Mouse (Mus musculus) embryo, embryonic 9.5 days (tissue): ENCODE data around the gene Rab11fip4.

Experiments used
- DNase-seq: peaks from one replicate; pipeline ENCODE4 v3.0.0-alpha.2; 2017; ENCODE audit errors: extremely low spot score

Rab11fip4 gene

DNA sequence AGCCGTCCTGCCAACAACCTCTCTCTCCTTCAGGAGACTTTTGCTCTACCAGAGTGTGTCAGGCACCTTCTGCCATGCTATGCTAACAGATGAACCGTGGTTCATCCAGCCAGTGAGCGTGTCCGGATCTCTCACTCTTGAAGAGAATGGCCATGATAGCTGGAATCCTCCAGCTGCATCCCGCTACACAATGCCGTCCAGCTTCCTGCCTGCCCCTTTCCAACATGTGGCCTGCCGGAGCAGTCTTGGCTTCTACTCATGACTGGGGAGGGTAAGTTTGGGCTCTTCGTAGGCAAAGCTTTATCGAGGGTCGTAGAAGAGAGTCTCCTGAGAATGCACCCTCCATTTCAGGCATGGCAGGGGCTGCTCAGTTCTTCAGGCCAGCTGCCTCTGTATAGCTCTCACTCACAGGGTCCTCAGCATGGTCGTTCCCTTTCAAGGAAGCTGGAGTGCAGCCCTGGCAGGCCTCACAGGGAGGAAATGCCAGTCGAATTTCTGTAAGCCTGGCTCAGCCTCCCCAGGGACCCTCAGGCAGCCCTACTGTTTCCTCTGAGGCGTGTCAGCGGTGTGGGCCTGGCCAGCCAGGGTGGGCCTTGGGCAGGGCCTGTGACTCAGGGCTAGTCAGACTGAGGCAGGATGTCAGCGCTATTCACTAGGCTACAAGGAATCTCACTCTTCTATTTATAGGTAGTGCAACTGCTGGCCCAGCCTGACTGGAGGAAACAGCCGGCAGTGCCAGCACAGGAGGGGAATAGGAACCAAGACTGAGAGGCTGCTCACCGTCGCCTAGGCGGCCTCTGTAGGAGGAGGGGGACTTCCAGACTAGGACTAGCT lies 147.9 kb downstream of the Rab11fip4 start:
- peak; percentile 28 for DNase-seq

DNA sequence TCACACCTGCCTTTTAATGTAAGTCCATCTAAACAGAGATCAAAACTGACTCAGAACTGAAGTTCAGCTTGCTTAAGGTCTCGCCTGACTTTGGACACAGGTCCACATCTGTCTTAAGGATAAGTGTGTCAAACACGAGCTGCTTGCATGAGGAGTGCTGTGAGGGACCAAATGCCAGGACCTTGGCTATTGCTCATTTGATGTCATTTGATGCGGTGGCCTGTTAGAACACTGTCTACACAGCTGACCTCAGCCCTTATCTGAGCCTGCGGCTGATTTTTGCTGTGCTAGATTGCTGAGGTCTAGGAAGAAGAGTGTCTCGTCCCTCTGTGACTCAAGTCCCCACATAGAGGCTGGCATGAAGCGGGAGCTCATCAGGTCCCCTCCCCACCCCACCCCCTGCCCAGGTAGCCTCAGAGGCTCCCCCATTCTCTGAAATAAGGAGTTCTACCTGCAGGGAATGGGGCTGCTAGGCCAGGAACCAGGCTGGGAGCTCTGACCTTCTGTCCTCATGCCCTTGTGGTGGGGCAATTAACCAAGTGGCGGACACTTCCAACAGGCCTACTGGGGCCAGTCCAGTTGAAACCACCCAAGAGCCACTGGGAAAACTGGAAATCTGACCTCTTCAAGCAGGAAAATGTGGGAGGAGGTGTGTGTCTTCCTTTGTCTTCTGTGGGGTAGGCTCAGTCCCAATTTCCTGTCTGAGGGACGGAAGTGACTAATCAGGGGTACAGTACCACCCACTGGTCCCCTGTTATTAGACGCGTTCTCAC lies 149.9 kb downstream of the Rab11fip4 start:
- DNase-seq: no peak

DNA sequence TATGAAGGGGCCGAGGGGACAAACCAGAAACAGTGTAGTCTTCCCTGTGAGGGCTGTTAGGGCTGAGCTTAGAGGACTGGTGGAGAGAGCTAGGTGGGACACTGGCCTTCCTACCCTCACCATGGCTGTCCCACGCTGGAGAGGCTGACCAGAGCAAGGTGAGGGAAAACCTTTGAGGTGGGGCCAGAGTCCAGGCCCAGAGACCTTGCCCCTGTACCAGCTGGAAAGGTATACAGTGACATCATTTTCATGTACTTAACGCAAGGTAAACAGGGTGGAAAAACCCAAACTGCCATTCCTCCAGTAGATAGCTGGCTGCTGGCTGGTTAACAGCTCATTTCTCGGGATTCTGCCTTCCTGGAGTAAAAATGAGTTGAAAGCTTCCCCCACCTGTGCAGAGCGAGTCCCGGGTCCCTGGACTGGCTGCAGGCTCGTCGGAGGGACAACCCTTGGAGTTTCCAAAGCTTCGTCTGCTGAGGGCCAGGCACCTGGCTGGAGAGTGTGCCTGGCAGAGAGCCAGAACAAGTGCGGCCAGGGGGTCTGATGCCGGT lies 155.6 kb downstream of the Rab11fip4 start:
- DNase-seq: no peak
